Mouse (Mus musculus) limb, embryonic 14.5 days (tissue): ENCODE data around the gene Stpg2. TPM values are rescaled to one million over a fixed set of nuclear protein-coding genes. Genes with fewer than 3 reads are reported as not detected.

ENCODE experiments used
- ATAC-seq: fragments of 200-750 bp; cut with Nextera tagmentation; 2 replicates; pipeline ENCODE4 v1.8.0; 2017; ENCODE audit warnings: low read depth, moderate number of reproducible peaks, moderate TSS enrichment; ENCODE audit not compliant: low FRiP score
- DNase-seq: peaks from one replicate; pipeline ENCODE4 v3.0.0-alpha.2; 2015; ENCODE audit warnings: low spot score
- H3K27ac ChIP-seq: fragments of 300-500 bp; sonication (generic); replicated peaks from 2 replicates; pipeline ENCODE4 v1.5.1; 2014; ENCODE audit warnings: low read depth, mild to moderate bottlenecking, low read length, moderate library complexity, mixed read lengths
- H3K27me3 ChIP-seq: fragments of 300-500 bp; sonication (generic); 2 replicates; pipeline ENCODE4 v1.6.1; 2014; ENCODE audit warnings: low read length, mixed read lengths; ENCODE audit not compliant: control insufficient read depth, insufficient read depth
- H3K36me3 ChIP-seq: fragments of 300-500 bp; sonication (generic); 2 replicates; pipeline ENCODE4 v1.6.1; 2014; ENCODE audit warnings: mild to moderate bottlenecking, low read length, moderate library complexity, mixed read lengths; ENCODE audit not compliant: control insufficient read depth, insufficient read depth
- H3K4me1 ChIP-seq: fragments of 300-500 bp; sonication (generic); 2 replicates; pipeline ENCODE4 v1.6.1; 2014; ENCODE audit warnings: antibody characterized with exemption, low read length, mixed read lengths; ENCODE audit not compliant: control insufficient read depth, insufficient read depth
- H3K4me2 ChIP-seq: fragments of 300-500 bp; sonication (generic); replicated peaks from 2 replicates; pipeline ENCODE4 v1.6.1; 2014; ENCODE audit warnings: low read depth, mild to moderate bottlenecking, low read length, moderate library complexity; ENCODE audit not compliant: severe bottlenecking
- H3K4me3 ChIP-seq: fragments of 300-500 bp; sonication (generic); replicated peaks from 2 replicates; pipeline ENCODE4 v1.5.1; 2014; ENCODE audit warnings: low read length
- H3K9ac ChIP-seq: fragments of 300-500 bp; sonication (generic); 2 replicates; pipeline ENCODE4 v1.6.1; 2014; ENCODE audit warnings: mild to moderate bottlenecking, low read depth, low read length, moderate library complexity; ENCODE audit not compliant: severe bottlenecking
- H3K9me3 ChIP-seq: fragments of 300-500 bp; sonication (generic); 2 replicates; pipeline ENCODE4 v1.6.1; 2016; ENCODE audit warnings: low read length; ENCODE audit not compliant: control insufficient read depth
- POLR2A ChIP-seq: fragments of 200-500 bp; IDR thresholded peaks from 2 replicates; pipeline ENCODE4 v1.8.0; 2012; ENCODE audit warnings: inconsistent platforms, mild to moderate bottlenecking, moderate library complexity, borderline replicate concordance; ENCODE audit not compliant: insufficient read depth, insufficient read length; ENCODE audit errors: extremely low read depth
- WGBS: fragments of 180-500 bp; shearing (Covaris S2); extraction: QIAGEN DNeasy Blood & Tissue Kit; methylation state at CpG from one replicate; pipeline ENCODE4 v1.1.7; 2014; 5-methylcytosine and 5-hydroxymethylcytosine counted together
- polyA plus RNA-seq, 2 experiments: library from polyadenylated mRNA; depleted of rRNA in 1 of 2; stranded (reverse) in 1 of 2; unstranded in 1 of 2; fragments of >200 nt; fragmentation: Nextera tagmentation in 1 of 2; extraction: Ambion mirVana in 1 of 2; gene quantifications; 2 replicates each; pipeline versions ENCODE4 v1.2.1 to v1.2.3; 2012 to 2014

The Stpg2 gene
- polyA plus RNA-seq, 2 experiments: not detected

DNA sequence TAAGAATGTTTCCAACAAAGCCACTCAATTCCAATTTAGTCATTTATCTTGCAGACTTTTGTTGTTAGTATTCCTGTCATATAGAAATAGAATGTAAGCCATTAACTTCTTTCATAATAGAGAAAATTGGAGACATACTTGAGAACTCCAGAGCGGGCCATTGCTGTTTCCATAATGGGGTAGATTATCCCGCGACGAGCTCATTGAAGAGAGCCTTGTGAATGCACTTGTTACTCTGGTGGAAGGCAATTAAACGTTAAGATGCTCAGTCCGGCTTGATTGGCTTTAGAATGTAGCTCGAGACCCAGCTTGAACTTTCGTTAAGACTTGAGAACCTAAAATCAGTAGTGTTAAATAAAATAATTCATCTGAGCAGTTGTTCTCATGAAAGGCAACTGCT, 432.4 kb downstream of the Stpg2 start:
- no peak overlapping the region for H3K4me3 ChIP-seq
- H3K27me3 ChIP-seq: no peaks in the 10 kb centered on the region
- no peaks in the 10 kb centered on the region for H3K36me3 ChIP-seq
- no peak overlapping the region for H3K27ac ChIP-seq
- TF ChIP-seq POLR2A: no peak
- no peaks in the 10 kb centered on the region for H3K4me1 ChIP-seq
- H3K4me2 ChIP-seq: no peak overlapping the region
- no peak for DNase-seq
- no peaks in the 10 kb centered on the region for H3K9me3 ChIP-seq
- ATAC-seq: no peak
- 76% methylated on average over 8 of the region's 8 CpGs for WGBS
- no peak overlapping the region for H3K9ac ChIP-seq

DNA sequence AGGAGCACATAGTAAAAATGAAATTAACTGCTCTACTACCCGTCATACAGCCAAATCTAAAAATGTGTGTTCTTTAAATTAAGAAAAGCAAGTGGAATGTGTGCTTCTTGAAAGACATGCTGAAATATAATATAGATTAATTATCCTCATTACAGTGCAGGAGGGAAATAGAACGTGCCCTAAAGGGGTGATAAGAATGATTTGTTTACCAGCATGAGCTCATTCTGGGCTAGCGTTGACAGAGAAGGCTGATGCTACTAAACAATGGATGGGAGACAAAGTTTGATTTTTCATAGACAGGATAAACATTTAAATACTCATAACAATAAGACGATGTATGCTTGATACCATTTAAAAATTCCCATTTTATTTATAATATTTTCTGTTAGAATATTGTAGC, 446.0 kb downstream of the Stpg2 start:
- 59% methylated on average over 4 of the region's 4 CpGs for WGBS
- ATAC-seq: no peak
- no peaks in the 10 kb centered on the region for H3K36me3 ChIP-seq

DNA sequence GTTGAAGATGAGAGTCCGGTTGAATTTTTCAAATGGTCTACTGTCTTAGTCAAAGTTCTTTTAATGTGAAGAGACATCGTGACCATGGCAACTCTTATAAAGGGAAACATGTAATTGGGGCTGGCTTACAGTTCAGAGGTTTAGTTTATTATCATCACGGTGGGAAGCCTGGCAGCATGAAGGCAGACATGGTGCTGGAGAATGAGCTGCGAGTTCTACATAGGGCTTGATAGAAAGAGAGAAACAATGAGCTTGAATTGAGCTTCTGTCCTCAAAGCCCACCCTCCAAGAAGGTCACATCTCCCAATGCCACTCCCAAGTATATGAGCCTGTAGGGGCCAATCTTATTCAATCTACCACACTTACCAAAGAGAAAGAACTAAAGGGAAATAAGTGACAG, 453.9 kb downstream of the Stpg2 start:
- TF ChIP-seq POLR2A: no peak

More for the DNA sequence above, 446.0 kb downstream of the Stpg2 start:
- H3K9ac ChIP-seq: no peak overlapping the region
- no peaks in the 10 kb centered on the region for H3K27me3 ChIP-seq
- no peaks in the 10 kb centered on the region for H3K9me3 ChIP-seq
- H3K27ac ChIP-seq: no peak overlapping the region
- no peak for TF ChIP-seq POLR2A
- no peaks in the 10 kb centered on the region for H3K4me1 ChIP-seq
- no peak for DNase-seq
- no peak overlapping the region for H3K4me2 ChIP-seq
- no peak overlapping the region for H3K4me3 ChIP-seq

DNA sequence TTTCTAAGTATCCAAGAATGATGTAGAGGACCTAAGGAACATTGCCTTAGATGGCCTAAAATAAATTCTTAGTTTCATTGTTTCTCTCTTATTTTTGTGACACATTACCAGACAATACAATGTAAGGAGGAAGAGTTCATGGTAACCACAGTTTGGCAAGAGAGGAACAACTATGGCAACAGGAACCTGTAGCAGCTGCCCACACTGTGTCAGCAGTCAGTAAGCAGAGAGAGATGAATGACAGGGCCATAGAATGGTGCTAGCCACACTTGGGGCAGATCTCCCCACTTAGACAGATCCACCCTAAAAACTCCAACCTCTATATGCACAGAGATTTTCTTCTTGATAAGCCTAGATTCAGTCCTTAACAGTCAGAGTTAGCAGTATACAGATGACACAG, 456.7 kb downstream of the Stpg2 start:
- no peak overlapping the region for H3K4me3 ChIP-seq
- TF ChIP-seq POLR2A: no peak
- no peak overlapping the region for H3K27ac ChIP-seq
- no peaks in the 10 kb centered on the region for H3K9me3 ChIP-seq
- no peaks in the 10 kb centered on the region for H3K27me3 ChIP-seq
- no peak overlapping the region for H3K9ac ChIP-seq
- no peak overlapping the region for H3K4me2 ChIP-seq
- H3K4me1 ChIP-seq: no peaks in the 10 kb centered on the region
- no peaks in the 10 kb centered on the region for H3K36me3 ChIP-seq
- DNase-seq: no peak
- no peak for ATAC-seq

More for the DNA sequence above, 453.9 kb downstream of the Stpg2 start:
- H3K4me2 ChIP-seq: no peak overlapping the region
- no peak overlapping the region for H3K27ac ChIP-seq
- H3K4me3 ChIP-seq: no peak overlapping the region
- no peaks in the 10 kb centered on the region for H3K27me3 ChIP-seq
- no peaks in the 10 kb centered on the region for H3K4me1 ChIP-seq
- WGBS: 63% methylated on average over 4 of the region's 4 CpGs
- no peaks in the 10 kb centered on the region for H3K9me3 ChIP-seq
- H3K36me3 ChIP-seq: no peaks in the 10 kb centered on the region
- DNase-seq (no peak), ATAC-seq (no peak)
- H3K9ac ChIP-seq: no peak overlapping the region

DNA sequence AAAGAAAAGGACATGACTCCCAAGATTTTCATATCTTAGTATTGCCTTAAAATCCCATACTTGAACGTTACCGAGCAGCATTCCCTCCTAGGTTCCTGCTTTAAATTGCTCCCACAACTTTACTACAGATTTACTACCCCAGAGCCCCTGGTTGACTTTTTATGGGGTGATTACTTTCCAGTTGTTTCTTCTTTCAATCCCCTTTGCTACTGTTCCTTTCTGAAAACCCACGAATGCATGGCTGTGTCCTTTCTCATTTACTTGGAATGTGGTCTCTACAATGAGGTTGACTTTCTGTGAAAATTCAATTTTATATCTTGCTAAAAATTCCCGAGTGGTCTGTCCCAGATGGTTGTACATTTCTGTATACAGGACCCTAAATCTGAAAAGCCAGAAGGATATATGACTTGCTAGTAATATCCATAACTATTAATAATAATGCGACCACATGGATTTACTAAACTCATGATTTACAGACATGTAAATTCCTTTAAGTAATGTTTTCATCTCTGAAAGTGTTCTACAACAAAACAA, 458.3 kb downstream of the Stpg2 start:
- no peaks in the 10 kb centered on the region for H3K4me1 ChIP-seq
- peak; percentile 62; the same call in 1 of the 2 replicates for ATAC-seq
- H3K27me3 ChIP-seq: no peaks in the 10 kb centered on the region
- H3K4me2 ChIP-seq: no peak overlapping the region
- no peak overlapping the region for H3K27ac ChIP-seq
- DNase-seq: peak; percentile 40
- no peak overlapping the region for H3K9ac ChIP-seq
- H3K9me3 ChIP-seq: no peaks in the 10 kb centered on the region
- H3K4me3 ChIP-seq: no peak overlapping the region
- WGBS: 13% methylated on average over 5 of the region's 5 CpGs
- no peak for TF ChIP-seq POLR2A
- no peaks in the 10 kb centered on the region for H3K36me3 ChIP-seq

DNA sequence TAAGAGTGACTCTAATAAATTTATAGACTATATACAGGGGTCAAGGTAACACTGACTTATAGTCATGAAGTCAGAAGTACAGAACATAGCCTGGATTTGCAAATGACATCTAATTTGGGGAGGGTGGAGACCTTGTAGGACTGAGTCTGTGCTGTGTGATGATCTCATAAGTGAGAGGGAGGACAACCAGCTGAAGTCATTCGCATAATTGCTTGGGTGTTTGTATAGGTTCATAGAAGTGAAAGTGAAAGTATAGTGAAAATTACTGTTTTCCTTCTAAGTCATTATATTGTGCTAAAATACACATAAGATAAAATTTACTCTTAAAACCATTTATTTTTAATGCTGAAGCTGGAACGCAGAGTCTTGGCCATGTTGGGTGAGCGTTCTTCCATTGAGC, 459.6 kb downstream of the Stpg2 start:
- Histone ChIP-seq H3K4me2 (no peak overlapping the region), H3K9me3 (no peaks in the 10 kb centered on the region), H3K4me1 (no peaks in the 10 kb centered on the region), H3K9ac (no peak overlapping the region), H3K27me3 (no peaks in the 10 kb centered on the region), H3K4me3 (no peak overlapping the region), H3K36me3 (no peaks in the 10 kb centered on the region), H3K27ac (no peak overlapping the region)
- 89% methylated on average over 3 of the region's 3 CpGs for WGBS
- DNase-seq (no peak), ATAC-seq (no peak)
- TF ChIP-seq POLR2A: no peak
